Mouse (Mus musculus) heart, adult 2 months (tissue): ENCODE data around the gene Nckap1. TPM values are rescaled to one million over a fixed set of nuclear protein-coding genes. Genes with fewer than 3 reads are reported as not detected.

Source experiments
- DNase-seq, 2 experiments: peaks; one replicate each; pipeline ENCODE4 v3.0.0; 2021
- H3K27ac ChIP-seq: fragments of 200-600 bp; 2 replicates; pipeline ENCODE4 v1.8.1; 2022
- H3K27me3 ChIP-seq: fragments of 200-500 bp; 2 replicates; pipeline ENCODE4 v1.6.1; 2012; ENCODE audit warnings: mild to moderate bottlenecking, low read length, inconsistent platforms, mixed read lengths; ENCODE audit not compliant: control insufficient read depth, insufficient read depth
- H3K36me3 ChIP-seq: fragments of 200-500 bp; 2 replicates; pipeline ENCODE4 v1.6.1; 2012; ENCODE audit warnings: low read length, inconsistent platforms; ENCODE audit not compliant: control insufficient read depth, insufficient read depth
- H3K4me1 ChIP-seq: fragments of 200-500 bp; 2 replicates; pipeline ENCODE4 v1.6.1; 2011; ENCODE audit warnings: low read length; ENCODE audit not compliant: control insufficient read depth, insufficient read depth
- H3K4me3 ChIP-seq: fragments of 200-600 bp; 2 replicates; pipeline ENCODE4 v1.8.1; 2022
- H3K79me2 ChIP-seq: fragments of 200-500 bp; replicated peaks from 2 replicates; pipeline ENCODE4 v1.6.1; 2012; ENCODE audit warnings: mild to moderate bottlenecking, inconsistent platforms, low read length, moderate library complexity, mixed read lengths; ENCODE audit not compliant: control insufficient read depth, insufficient read depth
- H3K9ac ChIP-seq: fragments of 200-500 bp; 2 replicates; pipeline ENCODE4 v1.6.1; 2012; ENCODE audit warnings: low read depth, mild to moderate bottlenecking, control low read depth, inconsistent platforms, low read length, mixed read lengths
- CTCF ChIP-seq: fragments of 200-600 bp; IDR thresholded peaks from 2 replicates; pipeline ENCODE4 v1.8.1; 2022; ENCODE audit warnings: antibody characterized with exemption, mild to moderate bottlenecking, moderate library complexity
- EP300 ChIP-seq: fragments of 200-500 bp; IDR thresholded peaks from 2 replicates; pipeline ENCODE4 v1.6.1; 2011; ENCODE audit warnings: low read depth, low read length, control low read depth; ENCODE audit not compliant: insufficient read depth
- POLR2A ChIP-seq: fragments of 200-500 bp; IDR thresholded peaks from 2 replicates; pipeline ENCODE4 v1.6.1; 2011; ENCODE audit warnings: mild to moderate bottlenecking, low read depth, low read length, control low read depth; ENCODE audit not compliant: insufficient read depth
- WGBS: fragments of 180-500 bp; shearing (Covaris S2); methylation state at CpG from one replicate; pipeline ENCODE4 v1.1.7; 2018; 5-methylcytosine and 5-hydroxymethylcytosine counted together
- intact Hi-C: fragments of 180-260 bp; cut with DNase I; formaldehyde crosslinking; loops from one replicate; pipeline ENCODE4 v1.15.1; 2025
- polyA plus RNA-seq: library from polyadenylated mRNA; depleted of rRNA; stranded (reverse); fragments of >200 nt; gene quantifications from 2 replicates; pipeline ENCODE4 v1.2.3, GENCODE M21; 2012
- total RNA-seq, 2 experiments: library from RNA; stranded (reverse); gene quantifications; 2 replicates each; pipeline ENCODE4 v1.2.3; 2021

Gene Nckap1
- total and polyA plus RNA-seq, 3 experiments, result 21.9 to 63.6 (median 60.1) TPM

GRCm38 (mm10) chr2:80594215-80594918 is 13.2 kb upstream of the Nckap1 start:
- intact Hi-C loops, result no loop called here

GRCm38 (mm10) chr2:80582356-80582755 is 1.2 kb upstream of the Nckap1 start:
- 0 out of 2 replicates have a peak, but pooled peaks cover 3% of the 10 kb centered on the region for H3K79me2 ChIP-seq
- peaks cover 3% of the 10 kb centered on the region for H3K4me1 ChIP-seq
- 93% methylated on average over 3 of the region's 3 CpGs for WGBS
- H3K27ac ChIP-seq, result no peak overlapping the region
- peaks cover 9% of the 10 kb centered on the region for H3K36me3 ChIP-seq
- intact Hi-C loops, result loop anchor here (1.0 kb wide), 1 partner anchor 56 kb away; no protein-coding TSS in a partner anchor
- no peaks in the 10 kb centered on the region for H3K27me3 ChIP-seq
- TF ChIP-seq CTCF, result no peak
- H3K4me3 ChIP-seq, result no peak overlapping the region
- H3K9ac ChIP-seq, result no peak overlapping the region
- no peak for DNase-seq

More at GRCm38 (mm10) chr2:80594215-80594918, 13.2 kb upstream of the Nckap1 start:
- 66% methylated on average over 4 of the region's 4 CpGs for WGBS
- TF ChIP-seq POLR2A (no peak), EP300 (no peak), CTCF (no peak)
- Histone ChIP-seq H3K9ac (no peak overlapping the region), H3K4me3 (no peak overlapping the region), H3K79me2 (no peaks in the 10 kb centered on the region), H3K4me1 (no peaks in the 10 kb centered on the region), H3K27ac (no peak overlapping the region), H3K27me3 (no peaks in the 10 kb centered on the region), H3K36me3 (no peaks in the 10 kb centered on the region)
- no peak for DNase-seq

- H3K27ac ChIP-seq, result peak overlapping the region; percentile 95
- DNase-seq, result no peak
- TF ChIP-seq POLR2A (no peak), CTCF (no peak)
- peak overlapping the region; percentile 77 for H3K4me3 ChIP-seq
- peaks cover 5% of the 10 kb centered on the region; the same call in 1 of the 2 replicates for H3K79me2 ChIP-seq
- WGBS, result under 1% methylated on average over 63 of the region's 65 CpGs
- H3K36me3 ChIP-seq, result peaks cover 9% of the 10 kb centered on the region
- intact Hi-C loops, result loop anchor here (2.0 kb wide), 1 partner anchor 36 kb away; the partner anchor contains the start of genes Dusp19 and Nup35
- H3K27me3 ChIP-seq, result no peaks in the 10 kb centered on the region
- H3K4me1 ChIP-seq, result peaks cover 3% of the 10 kb centered on the region
- peak overlapping the region; percentile 100 for H3K9ac ChIP-seq
Observed at GRCm38 (mm10) chr2:80580311-80580961, 744 bp downstream of the Nckap1 start.

- TF ChIP-seq POLR2A, result no peak
- TF ChIP-seq CTCF, result no peak
- no peak for TF ChIP-seq EP300
- H3K4me1 ChIP-seq, result peaks cover 5% of the 10 kb centered on the region
- no peaks in the 10 kb centered on the region for H3K27me3 ChIP-seq
- no peak for DNase-seq
- intact Hi-C loops, result no loop called here
- peak overlapping the region; percentile 77 for H3K4me3 ChIP-seq
- peaks cover 7% of the 10 kb centered on the region for H3K79me2 ChIP-seq
- H3K36me3 ChIP-seq, result peaks cover 9% of the 10 kb centered on the region
- peak overlapping the region; percentile 15 for H3K27ac ChIP-seq
- H3K9ac ChIP-seq, result no peak overlapping the region
- WGBS, result 17% methylated on average over 6 of the region's 6 CpGs
Observed at GRCm38 (mm10) chr2:80579253-80579891, 1.8 kb downstream of the Nckap1 start.

- Histone ChIP-seq H3K4me3 (no peak overlapping the region), H3K4me1 (peaks cover 5% of the 10 kb centered on the region), H3K27ac (no peak overlapping the region), H3K27me3 (no peaks in the 10 kb centered on the region), H3K9ac (no peak overlapping the region), H3K36me3 (peaks cover 9% of the 10 kb centered on the region), H3K79me2 (peaks cover 9% of the 10 kb centered on the region)
- DNase-seq, result no peak
- WGBS, result 64% methylated on average over 1 of the region's 1 CpGs
- intact Hi-C loops, result no loop called here
- TF ChIP-seq EP300 (no peak), POLR2A (no peak), CTCF (no peak)
Observed at GRCm38 (mm10) chr2:80577286-80577685, 3.9 kb downstream of the Nckap1 start.

GRCm38 (mm10) chr2:80570656-80571055 is 10.5 kb downstream of the Nckap1 start:
- Histone ChIP-seq H3K27ac (no peak overlapping the region), H3K4me1 (peaks cover 5% of the 10 kb centered on the region), H3K4me3 (no peak overlapping the region), H3K36me3 (peaks cover 7% of the 10 kb centered on the region), H3K9ac (peak overlapping the region; percentile 55), H3K79me2 (peaks cover 6% of the 10 kb centered on the region), H3K27me3 (no peaks in the 10 kb centered on the region)
- TF ChIP-seq EP300, result no peak
- no peak for TF ChIP-seq POLR2A
- no peak for TF ChIP-seq CTCF
- DNase-seq, result no peak
- 56% methylated on average over 4 of the region's 4 CpGs for WGBS
- intact Hi-C loops, result no loop called here
